Mouse (Mus musculus): ENCODE measurements around the gene Bmp8a.
"Not testable (repeated sequence)": the region's sequence is repeated elsewhere in the genome, so short reads cannot be mapped to it uniquely, and the experiment has no call there.

Bmp8a gene

DNA sequence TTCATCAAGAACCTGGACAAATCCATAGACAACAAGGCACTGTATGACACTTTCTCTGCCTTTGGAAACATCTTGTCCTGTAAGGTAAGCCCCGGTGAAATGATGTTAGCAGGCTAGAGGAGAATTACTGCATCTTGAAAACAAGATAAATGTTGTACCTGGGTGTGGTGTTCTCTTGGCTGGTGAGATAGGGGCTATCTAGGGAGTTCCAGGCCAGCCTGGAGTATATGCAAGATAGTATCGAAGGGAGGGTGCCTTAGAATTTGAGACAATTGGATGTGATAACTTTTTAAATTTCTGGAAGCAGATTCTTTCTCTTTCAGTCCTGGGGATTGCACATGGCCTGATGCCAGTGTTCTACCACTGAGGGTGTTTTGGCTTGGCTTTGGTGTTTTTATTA is 56.3 kb downstream of the Bmp8a start:
- no peak for DNase-seq (ENCODE audit: low spot score)

GRCm38 (mm10) chr4:123284731-123285624 is 58.1 kb downstream of the Bmp8a start:
- no peak for DNase-seq (ENCODE audit: low spot score)

- DNase-seq (ENCODE audit: low spot score), result not testable (repeated sequence)
Measured at GRCm38 (mm10) chr4:123283675-123284064, 59.4 kb downstream of the Bmp8a start.

- peak; percentile 23 for DNase-seq (ENCODE audit: low spot score)
Measured at GRCm38 (mm10) chr4:123282915-123283674, 60.0 kb downstream of the Bmp8a start.

DNA sequence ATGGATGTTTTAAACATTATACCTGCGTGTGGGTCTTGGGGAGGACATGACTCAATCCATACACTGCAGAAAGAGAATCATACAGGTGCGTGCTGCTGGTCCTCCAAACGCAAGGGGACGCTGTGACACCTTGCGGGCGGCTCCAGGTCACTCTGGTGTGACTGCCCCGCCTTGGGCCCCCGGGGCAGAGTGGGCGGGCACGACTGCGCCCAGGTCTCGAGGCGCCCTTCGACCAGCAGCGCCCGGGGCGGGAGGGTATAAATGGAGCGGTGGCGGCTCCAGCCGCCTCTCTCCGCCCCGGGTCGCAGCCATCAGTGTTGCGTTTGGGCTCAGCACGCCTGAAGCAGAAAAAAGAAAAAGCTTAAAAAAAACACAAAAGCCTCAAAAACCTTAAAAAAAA is 60.6 kb downstream of the Bmp8a start:
- peak; percentile 85 for DNase-seq (ENCODE audit: low spot score)

DNA sequence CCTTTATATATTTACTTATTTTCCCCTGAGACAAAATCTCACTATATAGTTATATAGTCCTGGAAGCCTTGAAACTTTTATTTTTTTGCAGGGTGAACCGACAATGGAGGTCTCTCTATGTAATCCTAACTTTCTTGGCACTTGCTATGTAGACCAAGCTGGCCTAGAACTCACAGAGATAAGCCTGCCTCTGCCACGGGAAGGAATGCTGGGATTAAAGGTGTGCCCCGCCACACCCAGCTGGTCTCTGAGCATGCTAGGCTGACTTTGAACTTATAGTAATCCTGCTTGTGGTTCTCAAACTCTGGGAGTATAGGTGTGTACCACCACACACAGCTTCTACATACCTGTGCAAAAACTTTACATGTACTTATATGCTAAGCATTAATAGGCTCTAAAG is 62.9 kb downstream of the Bmp8a start:
- DNase-seq (ENCODE audit: low spot score), result no peak

- no peak for DNase-seq (ENCODE audit: low spot score)
Measured at GRCm38 (mm10) chr4:123271063-123271462, 72.0 kb downstream of the Bmp8a start.

Measured in T-cell, adult 2 months (primary cell).